Mouse (Mus musculus) splenic B cell, adult 2 months (primary cell): ENCODE data around the gene C5ar2.

ENCODE experiments used
- DNase-seq: peaks from one replicate; pipeline ENCODE4 v3.0.0-alpha.2; 2011; ENCODE audit warnings: low read depth, low spot score
- H3K27me3 ChIP-seq: 2 replicates; pipeline ENCODE4 v1.6.1; 2012; ENCODE audit warnings: mild to moderate bottlenecking, low read length, moderate library complexity, mixed read lengths; ENCODE audit not compliant: control insufficient read depth, poor library complexity, insufficient read depth, severe bottlenecking
- H3K36me3 ChIP-seq: 2 replicates; pipeline ENCODE4 v1.6.1; 2012; ENCODE audit warnings: mild to moderate bottlenecking, low read length, moderate library complexity, mixed read lengths; ENCODE audit not compliant: control insufficient read depth, poor library complexity, insufficient read depth, severe bottlenecking

Gene C5ar2

DNA sequence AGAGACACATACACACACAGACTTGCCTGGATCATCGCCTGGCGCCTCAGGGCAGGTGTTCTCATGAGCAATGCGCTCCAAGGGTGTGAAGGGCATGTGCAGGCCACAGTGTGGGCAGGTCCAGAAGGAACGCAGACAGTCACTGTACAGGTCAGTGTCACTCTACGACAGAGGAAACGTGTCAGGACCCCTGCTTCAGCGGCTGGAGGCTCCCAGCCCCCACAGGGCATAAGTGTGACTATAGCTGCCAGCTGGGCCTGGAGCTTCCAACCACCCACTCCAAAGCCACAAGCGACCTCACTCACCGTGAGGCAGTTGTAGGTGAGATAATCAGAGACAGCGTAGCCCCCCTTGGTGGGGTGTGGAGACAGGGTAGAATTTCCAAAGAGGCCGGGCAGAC is 45.4 kb downstream of the C5ar2 start:
- DNase-seq, result no peak
- Histone ChIP-seq H3K27me3 (no peaks in the 10 kb centered on the region), H3K36me3 (no peaks in the 10 kb centered on the region; the same call in none of the 2 replicates)

DNA sequence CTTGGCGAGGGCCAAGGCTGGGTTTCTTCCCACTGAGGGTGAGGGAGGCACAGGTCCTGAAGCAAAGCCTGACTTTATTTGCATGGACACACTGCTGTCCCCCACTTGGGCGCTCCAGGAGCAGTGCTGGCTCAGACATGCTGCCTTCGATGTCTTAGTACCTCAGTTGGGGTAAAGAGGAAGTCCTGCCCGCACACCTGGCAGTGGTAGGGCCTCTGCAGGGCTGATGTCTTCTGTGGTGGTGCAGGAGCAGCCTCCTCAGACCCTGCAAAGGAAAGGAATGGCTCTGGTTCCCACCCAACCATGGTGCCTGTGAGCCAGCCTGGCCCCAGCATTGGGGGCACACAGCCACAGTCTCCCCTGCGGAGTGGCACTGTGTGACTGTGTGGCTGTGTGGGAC is 46.8 kb downstream of the C5ar2 start:
- peak; percentile 41 for DNase-seq
- H3K27me3 ChIP-seq, result no peaks in the 10 kb centered on the region
- H3K36me3 ChIP-seq, result no peaks in the 10 kb centered on the region; the same call in none of the 2 replicates

DNA sequence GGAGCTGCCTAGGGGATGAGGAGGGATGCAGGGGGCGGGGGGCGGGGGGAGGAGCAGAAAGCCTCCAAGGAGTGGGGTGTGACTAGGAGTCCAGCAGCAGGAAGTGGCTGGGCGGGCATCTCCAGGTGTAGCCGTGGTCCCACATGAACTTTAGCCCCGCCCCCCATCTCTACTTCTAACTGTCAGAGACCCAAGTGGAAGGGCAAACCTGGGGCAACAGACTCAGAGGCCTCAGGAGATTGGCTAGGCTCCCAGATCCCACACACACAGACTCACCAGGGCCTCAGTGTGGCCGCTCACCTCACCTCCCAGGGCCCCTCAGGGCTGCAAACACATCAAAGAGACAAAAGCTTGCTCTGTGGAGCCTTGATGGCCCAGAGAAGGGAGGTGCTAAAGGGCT is 47.3 kb downstream of the C5ar2 start:
- H3K36me3 ChIP-seq, result no peaks in the 10 kb centered on the region; the same call in none of the 2 replicates
- DNase-seq, result no peak
- H3K27me3 ChIP-seq, result no peaks in the 10 kb centered on the region

DNA sequence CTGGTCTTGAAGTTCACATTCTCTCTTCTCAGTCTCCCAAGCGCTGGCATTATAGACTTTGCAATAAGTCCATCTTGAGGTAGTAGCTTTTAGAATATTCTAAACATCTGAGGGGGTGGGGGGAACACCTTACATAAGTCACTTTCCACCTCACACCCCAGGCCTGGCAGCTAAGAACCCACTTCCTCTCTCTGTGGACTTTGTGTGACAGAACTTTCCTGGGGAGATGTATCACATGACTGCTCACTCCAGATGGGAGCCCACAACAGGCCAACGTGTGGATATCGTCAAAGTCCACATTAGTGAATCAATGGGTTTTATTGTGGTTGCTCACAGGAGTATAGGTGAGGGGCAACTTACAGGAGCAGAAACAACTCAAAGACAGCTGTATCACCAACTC is 50.3 kb downstream of the C5ar2 start:
- H3K27me3 ChIP-seq, result no peaks in the 10 kb centered on the region
- peak; percentile 71 for DNase-seq
- no peaks in the 10 kb centered on the region; the same call in 1 of the 2 replicates for H3K36me3 ChIP-seq

DNA sequence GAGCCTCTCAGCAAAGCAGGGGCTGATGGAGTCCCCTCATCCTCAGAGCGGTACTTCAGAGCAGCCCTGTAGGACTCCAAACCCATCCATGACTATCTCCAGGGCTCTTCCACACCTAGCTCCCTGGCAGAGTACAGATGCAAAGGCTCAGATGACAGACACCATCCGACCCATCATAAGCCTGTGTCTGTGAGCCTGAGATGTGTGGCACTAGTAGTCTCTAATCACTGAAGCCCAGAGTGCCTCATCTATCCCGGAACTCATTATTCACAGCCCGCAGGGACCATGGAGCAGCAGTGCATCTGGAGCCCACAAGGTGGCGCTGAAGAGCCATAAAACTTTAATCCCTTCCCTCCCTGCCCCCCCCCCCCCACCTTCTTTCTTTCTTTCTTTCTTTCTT is 51.6 kb downstream of the C5ar2 start:
- peak; percentile 87 for DNase-seq
- no peaks in the 10 kb centered on the region for H3K27me3 ChIP-seq

DNA sequence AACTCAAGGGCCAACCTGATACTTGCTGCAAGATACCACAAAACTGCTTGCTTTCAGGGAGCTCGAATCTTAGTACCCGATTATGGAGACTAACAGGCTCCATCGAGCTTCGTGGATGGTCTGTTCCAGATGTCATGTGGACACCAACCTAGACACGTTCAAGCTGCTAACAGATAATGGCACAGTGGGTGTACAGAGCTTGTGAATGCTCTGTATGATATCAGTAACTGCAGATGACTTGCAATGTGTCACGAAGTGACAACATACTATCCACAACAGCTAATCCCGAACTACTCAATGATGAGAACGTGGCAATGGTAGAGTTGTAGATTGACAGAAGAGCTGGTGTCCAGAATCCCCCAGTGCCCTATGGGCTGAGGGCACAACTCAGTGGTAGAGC is 56.5 kb downstream of the C5ar2 start:
- Histone ChIP-seq H3K36me3 (no peaks in the 10 kb centered on the region), H3K27me3 (no peaks in the 10 kb centered on the region)

More for the DNA sequence above, 51.6 kb downstream of the C5ar2 start:
- no peaks in the 10 kb centered on the region; the same call in 1 of the 2 replicates for H3K36me3 ChIP-seq

More for the DNA sequence above, 56.5 kb downstream of the C5ar2 start:
- DNase-seq, result no peak
